Mouse (Mus musculus): ENCODE results near the gene Mdm2. TPM values are rescaled to one million over a fixed set of nuclear protein-coding genes. Genes with fewer than 3 reads are reported as not detected.

The Mdm2 gene
- total RNA-seq, 1 experiment from 2014 or later, result 67.0 TPM

DNA sequence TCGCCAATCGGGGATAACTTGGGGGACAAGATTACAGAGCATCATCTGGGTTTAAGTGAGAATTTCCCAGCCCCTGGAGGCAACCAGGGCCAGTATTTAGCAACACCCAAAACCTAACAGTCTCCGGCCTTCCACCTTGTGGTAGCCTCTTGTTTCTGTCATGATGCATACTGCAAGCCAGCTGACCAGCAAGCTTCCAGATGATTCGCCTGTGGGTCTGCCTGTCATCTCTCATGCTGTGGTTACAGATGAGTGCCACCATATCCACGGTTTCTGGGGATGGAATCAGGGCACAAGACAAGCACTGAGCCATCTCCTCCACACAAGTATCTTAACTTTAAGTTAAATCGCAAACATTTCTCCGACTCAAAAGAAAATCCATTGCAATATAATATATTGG lies 23.0 kb downstream of the Mdm2 start:
- ATAC-seq (replicated peaks; ENCODE audit: low read depth, poor library complexity, severe bottlenecking), result no peak

GRCm38 (mm10) chr10:117687018-117687417 lies 23.5 kb downstream of the Mdm2 start:
- no peak for ATAC-seq (replicated peaks; ENCODE audit: low read depth, poor library complexity, severe bottlenecking)

DNA sequence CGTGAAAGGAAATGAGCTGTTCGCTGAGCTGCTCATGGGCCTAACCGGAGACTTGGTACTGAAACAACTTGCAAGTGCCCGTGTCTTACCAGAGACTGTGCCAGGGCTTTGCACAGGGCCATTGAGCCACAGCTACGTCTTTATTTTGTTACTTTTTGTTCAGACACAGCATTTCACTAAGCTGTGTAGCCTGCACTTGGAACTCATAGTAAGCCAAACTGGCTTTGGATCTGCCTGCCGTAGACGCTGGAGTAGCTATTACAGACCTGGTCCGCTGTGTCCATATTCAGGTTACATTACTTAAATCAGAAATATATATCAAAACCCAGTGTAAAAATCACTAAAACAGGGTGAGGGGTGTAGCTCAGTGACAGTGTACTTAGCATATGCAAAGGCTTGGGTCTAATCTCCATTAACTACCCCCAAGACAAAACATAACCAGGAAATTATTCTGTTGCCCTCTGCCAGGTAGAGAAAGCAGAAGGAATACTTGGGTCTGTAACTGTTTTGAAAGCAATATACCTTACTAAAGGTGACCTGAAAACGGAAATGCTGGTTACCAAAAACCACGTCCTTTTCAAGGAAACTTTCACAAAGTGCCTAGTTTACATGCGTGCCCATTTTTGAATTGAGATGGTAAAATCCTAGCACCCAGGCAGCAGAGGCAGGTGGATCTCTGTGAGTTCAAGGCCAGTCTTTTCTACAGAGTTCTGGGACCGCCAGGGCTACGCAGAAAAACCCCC lies 24.5 kb downstream of the Mdm2 start:
- no peak for ATAC-seq (replicated peaks; ENCODE audit: low read depth, poor library complexity, severe bottlenecking)

DNA sequence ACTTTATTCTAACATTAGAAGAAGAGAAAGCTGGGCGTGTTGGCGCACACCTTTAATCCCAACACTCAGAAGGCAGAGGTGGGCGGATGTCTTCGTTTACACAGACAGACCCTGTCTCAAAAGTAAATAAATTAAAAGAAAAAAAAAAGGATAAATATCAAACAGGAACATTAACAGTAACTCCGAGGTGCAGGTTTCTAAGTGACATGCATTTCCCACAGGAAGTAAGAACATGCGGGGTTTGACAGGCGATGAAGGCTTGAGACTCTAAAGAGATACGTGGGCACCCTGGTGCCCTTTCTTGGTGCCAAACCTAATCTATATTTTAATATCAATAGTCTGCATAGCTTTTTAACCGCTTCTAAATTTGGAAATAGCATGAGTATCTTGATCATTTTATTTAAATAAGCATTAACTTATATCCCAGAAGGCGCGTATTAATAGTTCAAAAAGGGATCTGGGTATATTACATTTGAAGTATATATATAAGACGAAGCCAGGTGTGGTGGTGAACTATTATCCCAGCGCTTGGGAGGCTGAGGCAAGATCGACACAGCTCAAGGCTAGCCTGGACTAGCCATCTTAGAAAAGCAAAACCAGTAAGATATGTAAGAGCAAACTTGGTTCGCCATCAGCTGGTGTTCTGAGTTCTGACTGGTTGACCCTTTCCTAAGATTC lies 25.2 kb downstream of the Mdm2 start:
- ATAC-seq (replicated peaks; ENCODE audit: low read depth, poor library complexity, severe bottlenecking), result no peak

GRCm38 (mm10) chr10:117684298-117685170 lies 26.0 kb downstream of the Mdm2 start:
- 0 out of 2 replicates have a peak, but pooled peaks have one; percentile 37 for ATAC-seq (replicated peaks; ENCODE audit: low read depth, poor library complexity, severe bottlenecking)

DNA sequence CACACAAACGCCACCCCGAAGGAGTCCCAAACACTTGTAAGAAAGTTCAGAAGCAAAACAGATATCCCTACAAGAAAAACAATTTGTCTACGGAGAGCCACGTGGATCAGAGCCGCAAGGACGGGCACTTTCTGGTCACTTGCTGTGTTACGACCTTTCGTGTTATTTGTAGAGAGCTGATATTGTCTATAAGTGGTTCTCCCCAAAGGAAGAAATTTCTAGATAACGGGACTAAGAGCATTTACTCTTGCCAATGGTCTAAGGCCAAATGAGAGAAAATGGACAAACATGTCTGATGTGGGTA lies 26.9 kb downstream of the Mdm2 start:
- no peak for ATAC-seq (replicated peaks; ENCODE audit: low read depth, poor library complexity, severe bottlenecking)

- no peak for ATAC-seq (replicated peaks; ENCODE audit: low read depth, poor library complexity, severe bottlenecking)
Observed at GRCm38 (mm10) chr10:117682858-117683733, 27.5 kb downstream of the Mdm2 start.

DNA sequence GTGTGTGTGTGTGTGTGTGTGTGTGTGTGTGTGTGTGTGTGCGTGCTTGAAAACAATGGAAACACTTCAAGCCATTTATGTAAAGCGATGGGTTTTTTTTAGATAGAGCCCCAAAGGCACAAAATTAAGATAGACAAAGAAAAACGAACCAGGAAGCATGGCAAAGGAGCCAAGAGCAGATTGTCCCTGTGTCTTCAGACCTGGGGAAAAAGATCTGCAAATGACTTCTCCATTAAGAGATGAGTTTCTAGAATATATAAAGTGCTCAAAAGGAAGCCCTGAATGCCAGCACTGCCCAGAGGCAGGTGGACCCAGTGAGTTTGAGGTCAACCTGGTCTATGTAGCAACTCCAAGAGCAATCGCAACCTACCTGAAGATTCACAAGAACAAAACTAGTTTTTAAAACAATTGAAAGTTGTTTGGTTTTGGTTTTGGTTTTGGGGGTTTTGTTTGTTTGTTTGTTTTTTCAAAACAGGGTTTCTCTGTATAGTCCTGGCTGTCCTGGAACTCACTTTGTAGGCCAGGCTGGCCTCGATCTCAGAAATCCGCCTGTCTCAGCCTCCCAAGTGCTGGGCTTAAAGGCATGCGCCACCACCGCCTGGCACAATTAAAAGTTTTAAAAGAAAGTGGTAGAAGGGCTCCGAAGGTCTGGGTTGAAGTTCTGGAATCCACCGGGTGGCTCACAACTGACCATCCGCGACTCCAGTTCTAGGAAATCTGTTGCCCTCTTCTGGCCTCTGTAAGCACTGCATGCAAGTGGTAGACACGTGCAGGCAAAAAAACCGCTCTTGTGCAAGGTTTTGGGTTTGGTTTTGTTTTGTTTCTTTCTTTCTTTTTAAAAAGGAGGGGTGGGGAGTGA lies 28.3 kb downstream of the Mdm2 start:
- ATAC-seq (replicated peaks; ENCODE audit: low read depth, poor library complexity, severe bottlenecking), result peak; percentile 69

- ATAC-seq (replicated peaks; ENCODE audit: low read depth, poor library complexity, severe bottlenecking), result no peak
Observed at GRCm38 (mm10) chr10:117681543-117681942, 29.0 kb downstream of the Mdm2 start.

DNA sequence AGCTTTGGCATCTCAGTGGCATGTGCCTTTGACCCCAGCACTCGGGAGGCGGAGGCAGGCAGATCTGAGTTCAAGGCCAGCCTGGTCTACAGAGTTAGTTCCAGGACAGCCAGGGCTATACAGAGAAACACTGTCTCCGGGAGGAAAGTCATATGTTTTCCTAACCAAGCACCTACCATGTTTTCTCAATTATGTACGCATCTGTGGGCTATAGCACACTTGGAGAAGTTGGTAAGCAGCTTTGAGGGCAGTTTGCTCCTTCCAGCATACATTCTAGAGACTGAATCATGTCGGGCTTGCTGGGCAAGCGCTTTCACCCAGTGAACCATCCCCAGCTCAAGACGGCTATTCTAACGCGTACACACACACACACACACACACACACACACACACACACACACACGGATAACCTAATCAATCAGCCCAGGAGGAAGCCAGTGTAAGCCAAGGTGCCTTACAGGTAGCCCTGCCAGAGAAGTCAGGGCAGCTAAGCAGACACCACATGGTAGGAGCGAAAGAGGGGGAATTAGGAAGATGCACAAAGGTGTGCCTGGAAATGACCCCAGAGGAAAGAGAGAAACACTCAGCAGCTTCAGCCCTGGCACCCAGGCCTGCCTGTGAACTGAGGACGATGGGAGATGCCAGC lies 29.6 kb downstream of the Mdm2 start:
- ATAC-seq (replicated peaks; ENCODE audit: low read depth, poor library complexity, severe bottlenecking), result no peak

GRCm38 (mm10) chr10:117679963-117680473 lies 30.5 kb downstream of the Mdm2 start:
- ATAC-seq (replicated peaks; ENCODE audit: low read depth, poor library complexity, severe bottlenecking), result no peak

DNA sequence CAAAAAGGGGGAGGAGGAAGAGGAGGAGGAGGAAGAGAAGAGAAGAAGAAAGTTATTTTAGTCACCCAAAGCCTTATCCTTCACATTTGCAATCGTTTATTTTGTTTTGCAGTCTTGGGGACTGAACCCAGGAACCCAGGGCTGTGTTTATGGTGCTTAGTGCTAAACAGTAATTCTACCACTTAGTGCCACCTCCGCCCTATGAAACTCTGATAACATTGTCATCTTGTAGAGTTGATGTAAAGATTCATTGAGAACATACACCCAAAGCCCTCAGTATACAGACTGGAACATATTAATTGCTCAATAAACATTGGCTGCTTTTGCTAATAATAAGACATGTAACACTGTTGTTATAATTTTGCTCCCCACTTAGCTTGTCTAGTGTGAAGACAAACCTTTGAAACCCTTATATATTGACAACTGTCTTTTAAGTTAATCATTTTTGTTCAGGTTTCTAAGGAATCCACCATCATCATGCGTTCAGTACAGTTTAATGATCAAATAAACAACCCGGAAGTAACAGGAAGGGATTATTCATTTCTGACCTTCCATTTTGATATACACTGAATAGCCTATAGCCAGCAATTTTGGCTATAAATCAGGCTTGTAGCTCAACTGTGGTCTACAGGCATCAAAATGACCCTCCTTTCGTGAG lies 31.4 kb downstream of the Mdm2 start:
- no peak for ATAC-seq (replicated peaks; ENCODE audit: low read depth, poor library complexity, severe bottlenecking)

DNA sequence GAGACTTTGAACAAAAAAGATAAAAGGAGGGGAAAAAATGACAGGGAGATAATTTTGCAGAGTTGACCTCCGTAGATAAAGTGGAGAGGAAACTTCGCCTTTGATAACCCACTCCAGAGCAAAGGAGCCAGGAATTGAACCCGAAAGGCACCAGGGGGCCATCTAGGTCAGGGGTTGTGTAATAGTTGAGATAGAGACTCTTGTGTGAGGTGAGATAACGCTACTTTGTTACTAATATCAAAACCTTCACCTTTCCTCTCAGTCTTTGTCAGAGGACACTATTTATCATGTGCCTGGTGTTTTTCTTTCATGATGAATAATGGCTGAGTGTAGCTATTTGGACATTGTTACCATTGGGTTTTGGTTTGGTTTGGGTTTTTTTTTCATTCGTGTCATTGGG lies 32.2 kb downstream of the Mdm2 start:
- no peak for ATAC-seq (replicated peaks; ENCODE audit: low read depth, poor library complexity, severe bottlenecking)

DNA sequence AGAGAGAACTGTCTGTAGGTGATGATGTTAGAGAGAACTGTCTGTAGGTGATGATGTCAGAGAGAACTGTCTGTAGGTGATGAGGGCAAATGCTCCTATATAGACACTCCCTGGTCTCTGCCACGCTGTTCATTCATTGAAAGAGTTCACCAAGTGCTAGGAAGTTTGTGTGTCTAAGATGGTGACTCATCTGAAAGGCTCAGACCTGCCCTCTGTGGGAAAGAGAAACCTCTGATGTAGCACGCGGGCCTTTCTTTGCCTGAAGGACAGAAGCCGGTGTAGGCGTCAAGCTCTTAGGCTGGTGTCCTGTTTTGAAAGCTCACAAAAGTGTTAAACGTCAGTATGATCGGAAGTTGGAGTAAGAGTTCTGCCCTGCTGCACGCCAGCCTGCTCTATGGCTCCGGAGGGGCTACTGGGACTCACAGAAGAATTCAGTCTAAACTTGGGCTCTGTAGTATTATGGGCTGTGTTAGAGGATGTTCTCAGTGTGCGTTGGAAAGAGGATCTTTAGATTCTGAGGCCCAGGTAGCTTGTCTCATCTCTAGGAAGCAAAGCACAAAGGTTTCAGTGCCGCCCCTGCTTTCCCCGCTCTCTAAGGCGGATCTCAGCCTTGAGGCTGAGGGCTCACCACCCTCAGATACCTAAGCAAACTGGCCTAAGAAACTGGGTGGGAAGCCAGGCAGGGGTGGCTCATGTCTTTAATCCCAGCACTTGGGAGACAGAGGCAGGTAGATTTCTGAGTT lies 32.9 kb downstream of the Mdm2 start:
- ATAC-seq (replicated peaks; ENCODE audit: low read depth, poor library complexity, severe bottlenecking), result no peak

- peak; percentile 68 for ATAC-seq (replicated peaks; ENCODE audit: low read depth, poor library complexity, severe bottlenecking)
Observed at GRCm38 (mm10) chr10:117676644-117677313, 33.8 kb downstream of the Mdm2 start.

DNA sequence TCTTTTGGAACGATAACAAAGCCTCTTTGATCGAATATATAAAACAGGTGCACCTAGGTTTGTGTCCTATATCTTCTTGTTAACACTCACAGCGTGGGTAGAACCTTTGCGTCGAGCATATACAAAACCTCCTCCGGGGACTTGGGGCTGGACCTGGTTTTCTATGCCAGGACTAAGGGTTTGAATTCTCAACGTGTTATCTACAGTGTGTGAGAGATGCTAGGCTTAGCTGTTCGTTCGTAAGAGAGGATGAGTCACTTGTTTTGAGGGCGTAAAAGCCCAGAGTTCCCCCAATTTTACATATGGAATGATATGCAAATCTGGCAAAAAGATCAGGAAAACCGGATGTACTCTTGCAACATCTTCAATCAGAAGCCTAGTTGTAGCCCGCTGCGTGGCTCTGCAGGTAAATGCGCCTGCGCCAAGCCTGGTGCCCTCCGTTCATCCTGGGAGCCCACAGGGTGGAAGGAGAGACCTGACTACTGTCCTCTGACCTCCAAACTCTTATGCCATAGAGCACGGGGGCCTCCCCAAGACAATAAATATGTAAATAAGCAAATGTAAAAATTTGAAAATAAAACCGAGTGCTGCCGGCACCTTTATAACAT lies 34.4 kb downstream of the Mdm2 start:
- ATAC-seq (replicated peaks; ENCODE audit: low read depth, poor library complexity, severe bottlenecking), result no peak
